Mouse (Mus musculus): ENCODE results near the gene Psmd3. TPM values are rescaled to one million over a fixed set of nuclear protein-coding genes. Genes with fewer than 3 reads are reported as not detected.
"Not testable (repeated sequence)": the region's sequence is repeated elsewhere in the genome, so short reads cannot be mapped to it uniquely, and the experiment has no call there.

The Psmd3 gene
- total and polyA plus RNA-seq, 2 experiments from 2014 or later, result 96.4 to 147 TPM

- Histone ChIP-seq H3K27ac (ENCODE audit: low read depth) (0 out of 2 replicates have a peak overlapping the region, but pooled peaks have one; percentile 9), H3K9me3 (replicated peaks; ENCODE audit: control insufficient read depth, low read length) (peaks cover 4% of the 10 kb centered on the region; the same call in 1 of the 2 replicates)
- no peak for ATAC-seq (ENCODE audit: insufficient read depth, low read depth)
Observed at GRCm38 (mm10) chr11:98731134-98731533, 48.8 kb downstream of the Psmd3 start.

GRCm38 (mm10) chr11:98734020-98734419 is 51.7 kb downstream of the Psmd3 start:
- Histone ChIP-seq H3K4me1 (ENCODE audit: control insufficient read depth, insufficient read depth) (no peaks in the 10 kb centered on the region), H3K4me2 (ENCODE audit: low read depth, low read length) (no peak overlapping the region), H3K27me3 (ENCODE audit: control insufficient read depth, insufficient read depth, low read length) (no peaks in the 10 kb centered on the region), H3K9me3 (replicated peaks; ENCODE audit: control insufficient read depth, low read length) (peaks cover 4% of the 10 kb centered on the region; the same call in 1 of the 2 replicates), H3K9ac (replicated peaks; ENCODE audit: low read depth, low read length) (no peak overlapping the region), H3K36me3 (replicated peaks; ENCODE audit: control insufficient read depth, insufficient read depth, low read length) (no peaks in the 10 kb centered on the region), H3K27ac (ENCODE audit: low read depth) (no peak overlapping the region), H3K4me3 (ENCODE audit: low read depth, low read length) (no peak overlapping the region)
- DNase-seq (ENCODE audit: low spot score) (no peak), ATAC-seq (ENCODE audit: insufficient read depth, low read depth) (no peak)
- TF ChIP-seq EP300 (IDR thresholded peaks at IDR 0.05; ENCODE audit: low read depth) (no peak), CTCF (IDR thresholded peaks at IDR 0.05; ENCODE audit: low read depth) (no peak)
- WGBS, result 69% methylated on average over 3 of the region's 3 CpGs

More at GRCm38 (mm10) chr11:98731134-98731533, 48.8 kb downstream of the Psmd3 start:
- no peak overlapping the region for H3K4me2 ChIP-seq (ENCODE audit: low read depth, low read length)
- H3K4me1 ChIP-seq (ENCODE audit: control insufficient read depth, insufficient read depth), result peaks cover 6% of the 10 kb centered on the region
- H3K36me3 ChIP-seq (replicated peaks; ENCODE audit: control insufficient read depth, insufficient read depth, low read length), result peaks cover 14% of the 10 kb centered on the region
- H3K4me3 ChIP-seq (ENCODE audit: low read depth, low read length), result no peak overlapping the region
- TF ChIP-seq EP300 (IDR thresholded peaks at IDR 0.05; ENCODE audit: low read depth), result no peak
- H3K27me3 ChIP-seq (ENCODE audit: control insufficient read depth, insufficient read depth, low read length), result no peaks in the 10 kb centered on the region
- WGBS, result 45% methylated on average over 5 of the region's 5 CpGs
- no peak overlapping the region for H3K9ac ChIP-seq (replicated peaks; ENCODE audit: low read depth, low read length)
- no peak for DNase-seq (ENCODE audit: low spot score)

- no peaks in the 10 kb centered on the region for H3K27me3 ChIP-seq (ENCODE audit: control insufficient read depth, insufficient read depth, low read length)
- WGBS, result 81% methylated on average over 4 of the region's 4 CpGs
- TF ChIP-seq EP300 (IDR thresholded peaks at IDR 0.05; ENCODE audit: low read depth), result no peak
- TF ChIP-seq CTCF (IDR thresholded peaks at IDR 0.05; ENCODE audit: low read depth), result no peak
Observed at GRCm38 (mm10) chr11:98735111-98735510, 52.8 kb downstream of the Psmd3 start.

GRCm38 (mm10) chr11:98736176-98736575 is 53.8 kb downstream of the Psmd3 start:
- Histone ChIP-seq H3K4me2 (ENCODE audit: low read depth, low read length) (no peak overlapping the region), H3K9me3 (replicated peaks; ENCODE audit: control insufficient read depth, low read length) (peaks cover 4% of the 10 kb centered on the region; the same call in 1 of the 2 replicates), H3K36me3 (replicated peaks; ENCODE audit: control insufficient read depth, insufficient read depth, low read length) (no peaks in the 10 kb centered on the region), H3K4me3 (ENCODE audit: low read depth, low read length) (no peak overlapping the region), H3K27ac (ENCODE audit: low read depth) (no peak overlapping the region), H3K4me1 (ENCODE audit: control insufficient read depth, insufficient read depth) (peaks cover 6% of the 10 kb centered on the region), H3K9ac (replicated peaks; ENCODE audit: low read depth, low read length) (no peak overlapping the region), H3K27me3 (ENCODE audit: control insufficient read depth, insufficient read depth, low read length) (no peaks in the 10 kb centered on the region)
- DNase-seq (ENCODE audit: low spot score), result no peak
- 83% methylated on average over 1 of the region's 1 CpGs for WGBS
- ATAC-seq (ENCODE audit: insufficient read depth, low read depth), result no peak
- TF ChIP-seq EP300 (IDR thresholded peaks at IDR 0.05; ENCODE audit: low read depth), result no peak
- no peak for TF ChIP-seq CTCF (IDR thresholded peaks at IDR 0.05; ENCODE audit: low read depth)

More at GRCm38 (mm10) chr11:98735111-98735510, 52.8 kb downstream of the Psmd3 start:
- Histone ChIP-seq H3K4me1 (ENCODE audit: control insufficient read depth, insufficient read depth) (peaks cover 5% of the 10 kb centered on the region), H3K9ac (replicated peaks; ENCODE audit: low read depth, low read length) (no peak overlapping the region), H3K9me3 (replicated peaks; ENCODE audit: control insufficient read depth, low read length) (peaks cover 4% of the 10 kb centered on the region; the same call in 1 of the 2 replicates), H3K36me3 (replicated peaks; ENCODE audit: control insufficient read depth, insufficient read depth, low read length) (no peaks in the 10 kb centered on the region), H3K4me2 (ENCODE audit: low read depth, low read length) (no peak overlapping the region), H3K27ac (ENCODE audit: low read depth) (no peak overlapping the region), H3K4me3 (ENCODE audit: low read depth, low read length) (no peak overlapping the region)
- ATAC-seq (ENCODE audit: insufficient read depth, low read depth) (no peak), DNase-seq (ENCODE audit: low spot score) (no peak)

GRCm38 (mm10) chr11:98737220-98737619 is 54.9 kb downstream of the Psmd3 start:
- H3K27me3 ChIP-seq (ENCODE audit: control insufficient read depth, insufficient read depth, low read length); H3K27ac ChIP-seq (ENCODE audit: low read depth); ATAC-seq (ENCODE audit: insufficient read depth, low read depth); H3K4me3 ChIP-seq (ENCODE audit: low read depth, low read length); H3K4me2 ChIP-seq (ENCODE audit: low read depth, low read length); H3K4me1 ChIP-seq (ENCODE audit: control insufficient read depth, insufficient read depth); H3K9me3 ChIP-seq (replicated peaks; ENCODE audit: control insufficient read depth, low read length); H3K36me3 ChIP-seq (replicated peaks; ENCODE audit: control insufficient read depth, insufficient read depth, low read length); DNase-seq (ENCODE audit: low spot score); H3K9ac ChIP-seq (replicated peaks; ENCODE audit: low read depth, low read length): not testable (repeated sequence)
- WGBS, result 90% methylated on average over 2 of the region's 2 CpGs

- Histone ChIP-seq H3K9ac (replicated peaks; ENCODE audit: low read depth, low read length) (no peak overlapping the region), H3K36me3 (replicated peaks; ENCODE audit: control insufficient read depth, insufficient read depth, low read length) (no peaks in the 10 kb centered on the region), H3K27ac (ENCODE audit: low read depth) (no peak overlapping the region), H3K4me3 (ENCODE audit: low read depth, low read length) (no peak overlapping the region), H3K27me3 (ENCODE audit: control insufficient read depth, insufficient read depth, low read length) (no peaks in the 10 kb centered on the region), H3K4me2 (ENCODE audit: low read depth, low read length) (no peak overlapping the region), H3K4me1 (ENCODE audit: control insufficient read depth, insufficient read depth) (peaks cover 13% of the 10 kb centered on the region), H3K9me3 (replicated peaks; ENCODE audit: control insufficient read depth, low read length) (peaks cover 4% of the 10 kb centered on the region; the same call in 1 of the 2 replicates)
- ATAC-seq (ENCODE audit: insufficient read depth, low read depth) (no peak), DNase-seq (ENCODE audit: low spot score) (no peak)
- TF ChIP-seq EP300 (IDR thresholded peaks at IDR 0.05; ENCODE audit: low read depth) (no peak), CTCF (IDR thresholded peaks at IDR 0.05; ENCODE audit: low read depth) (no peak)
- 61% methylated on average over 4 of the region's 4 CpGs for WGBS
Observed at GRCm38 (mm10) chr11:98738428-98738911, 56.1 kb downstream of the Psmd3 start.

Measured in heart, postnatal 0 days (tissue).